Mouse (Mus musculus): ENCODE measurements around the gene Rad51b. TPM values are rescaled to one million over a fixed set of nuclear protein-coding genes. Genes with fewer than 3 reads are reported as not detected.

The Rad51b gene
- total RNA-seq, 2 experiments from 2014 or later = 0.33 to 0.46 TPM

GRCm38 (mm10) chr12:79679941-79680697, 383.0 kb downstream of the Rad51b start:
- DNase-seq (ENCODE audit: low spot score in 2 of 2) = peak; percentile 44 to 76

DNA sequence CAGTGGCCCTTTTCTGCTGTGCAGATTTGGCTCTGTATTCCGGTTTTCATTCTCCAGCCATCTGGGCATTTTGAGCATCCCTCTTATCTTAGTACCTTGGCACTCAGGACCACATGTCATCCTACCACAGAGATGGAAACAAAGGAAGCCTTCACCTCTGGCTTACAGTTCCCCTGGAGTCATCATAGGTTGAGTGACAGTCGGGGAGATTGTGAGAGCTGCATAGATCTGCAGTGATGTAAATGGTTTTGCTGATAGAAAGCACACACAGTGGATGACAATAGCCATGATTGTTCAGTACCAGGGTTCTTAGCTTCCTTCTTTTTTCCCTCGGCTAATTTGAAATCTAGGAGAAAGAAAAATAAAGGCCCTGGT, 383.6 kb downstream of the Rad51b start:
- DNase-seq (ENCODE audit: low spot score in 2 of 2) = no peak

- no peak for DNase-seq (ENCODE audit: low spot score in 2 of 2)
Observed at GRCm38 (mm10) chr12:79681571-79681970, 384.5 kb downstream of the Rad51b start.

GRCm38 (mm10) chr12:79683350-79683749, 386.3 kb downstream of the Rad51b start:
- no peak for DNase-seq (ENCODE audit: low spot score in 2 of 2)

GRCm38 (mm10) chr12:79683759-79684158, 386.7 kb downstream of the Rad51b start:
- DNase-seq (ENCODE audit: low spot score in 2 of 2) = no peak

- no peak for DNase-seq (ENCODE audit: low spot score in 2 of 2)
Observed at GRCm38 (mm10) chr12:79684338-79684737, 387.3 kb downstream of the Rad51b start.

DNA sequence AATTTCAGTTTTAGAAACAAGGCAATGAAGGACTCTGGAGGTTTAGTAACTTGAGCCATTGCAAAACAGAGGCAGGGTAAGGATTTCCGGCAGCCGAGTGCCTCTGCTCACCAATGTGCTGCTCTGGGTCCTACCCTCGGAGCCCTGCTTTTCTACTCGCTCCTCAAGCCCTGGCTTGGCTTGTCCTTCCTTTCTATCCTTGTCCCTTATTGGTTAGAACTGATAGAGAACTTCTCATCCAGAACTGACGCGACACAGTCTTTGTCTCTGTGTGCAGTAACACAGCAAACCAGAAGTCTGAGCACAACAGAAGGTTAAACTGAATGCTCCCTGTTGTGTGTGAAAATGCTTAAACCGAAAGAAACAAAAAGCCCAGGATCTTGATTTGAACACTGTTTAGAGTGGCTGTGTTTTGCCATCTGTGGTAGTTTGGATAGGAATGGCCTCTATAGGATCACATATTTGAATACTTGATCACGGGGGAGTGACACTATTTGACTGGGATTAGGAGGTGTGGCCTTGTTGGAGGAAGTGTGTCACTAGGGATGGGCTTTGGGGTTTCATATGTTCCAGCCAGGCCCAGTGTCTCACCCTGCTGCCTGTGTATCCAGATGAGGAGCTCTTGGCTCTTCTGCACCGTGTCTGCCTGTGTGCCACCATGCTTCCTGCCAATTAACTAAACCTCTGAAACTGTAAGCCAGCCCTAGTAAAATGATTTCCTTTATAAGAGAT, 389.7 kb downstream of the Rad51b start:
- DNase-seq (ENCODE audit: low spot score in 2 of 2) = no peak

DNA sequence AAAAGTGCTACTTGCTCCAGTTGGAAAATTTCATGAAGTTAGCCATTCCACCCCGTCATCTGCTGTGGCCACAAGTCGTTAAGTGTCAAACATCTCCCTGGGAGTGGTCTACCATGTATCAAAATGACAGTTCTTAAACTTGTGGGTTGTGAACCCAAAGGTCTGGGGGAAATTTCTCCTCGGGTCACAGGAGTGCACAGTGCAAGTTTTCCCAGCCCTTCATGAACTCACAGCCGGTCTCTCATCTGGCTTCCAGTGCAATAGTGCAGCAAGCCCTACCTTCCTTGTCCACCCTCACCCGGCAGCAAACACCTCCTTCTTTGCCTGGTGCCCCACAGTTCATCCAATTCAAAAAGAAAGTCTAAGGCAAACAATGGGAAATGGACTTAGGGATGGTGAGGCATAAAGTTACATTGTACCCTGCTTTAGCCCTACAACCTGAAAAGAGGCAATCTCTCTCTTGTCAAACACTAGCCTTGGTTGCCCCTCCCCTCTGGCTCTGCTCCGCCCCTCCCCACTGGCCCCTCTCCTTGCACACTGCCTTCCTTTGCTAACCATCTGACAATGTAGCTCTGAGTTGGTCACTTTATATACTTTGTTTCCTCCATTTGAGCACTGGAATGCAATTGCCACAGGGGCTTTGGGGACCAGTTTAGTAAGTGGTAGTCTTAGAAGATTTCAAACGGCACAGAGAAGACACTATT, 390.8 kb downstream of the Rad51b start:
- DNase-seq (ENCODE audit: low spot score in 2 of 2) = no peak

GRCm38 (mm10) chr12:79689299-79689698, 392.2 kb downstream of the Rad51b start:
- no peak for DNase-seq (ENCODE audit: low spot score in 2 of 2)

DNA sequence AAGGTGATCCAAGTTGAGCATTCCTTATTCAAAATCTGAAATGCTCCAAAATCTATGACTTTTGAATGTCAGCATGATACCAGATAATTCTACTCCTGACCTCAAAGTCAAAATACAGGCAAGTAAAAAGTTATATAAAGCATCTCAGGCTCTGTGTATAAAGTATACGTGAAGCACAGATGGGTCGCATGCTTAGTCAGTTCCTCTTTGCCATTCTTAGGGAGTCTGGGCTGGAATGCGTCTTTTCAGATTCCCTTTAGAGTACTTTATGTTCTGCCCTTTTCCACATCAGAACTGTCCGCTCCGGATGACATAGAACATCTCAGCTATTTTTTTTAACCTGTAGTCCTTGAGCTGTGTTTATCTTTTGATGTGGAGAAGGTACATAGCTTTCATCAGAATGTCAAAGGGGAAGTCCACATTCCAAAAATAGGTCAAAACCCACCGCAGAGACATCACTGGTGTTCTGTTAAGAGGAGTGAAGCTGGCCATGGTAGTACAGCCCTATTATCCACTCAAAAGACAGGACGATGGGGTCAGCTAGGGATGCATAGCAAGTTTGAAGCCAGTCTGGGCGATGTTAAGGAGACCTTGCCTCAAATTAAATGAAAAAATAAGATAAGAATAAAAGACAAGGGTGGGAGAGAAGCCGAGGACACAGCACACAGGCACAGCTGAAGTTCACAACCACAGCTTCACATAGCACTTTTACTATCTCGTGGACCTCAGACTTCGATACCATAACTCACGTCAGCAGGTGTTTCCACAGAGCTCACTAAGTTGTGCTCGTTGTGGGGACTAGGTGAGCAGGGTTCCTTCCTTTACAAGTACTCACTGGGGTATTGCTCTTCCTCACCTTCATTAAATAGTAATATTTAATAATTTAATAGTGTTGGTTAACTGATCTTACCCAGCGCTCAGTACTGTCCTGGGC, 395.1 kb downstream of the Rad51b start:
- DNase-seq (ENCODE audit: low spot score in 2 of 2) = no peak

DNA sequence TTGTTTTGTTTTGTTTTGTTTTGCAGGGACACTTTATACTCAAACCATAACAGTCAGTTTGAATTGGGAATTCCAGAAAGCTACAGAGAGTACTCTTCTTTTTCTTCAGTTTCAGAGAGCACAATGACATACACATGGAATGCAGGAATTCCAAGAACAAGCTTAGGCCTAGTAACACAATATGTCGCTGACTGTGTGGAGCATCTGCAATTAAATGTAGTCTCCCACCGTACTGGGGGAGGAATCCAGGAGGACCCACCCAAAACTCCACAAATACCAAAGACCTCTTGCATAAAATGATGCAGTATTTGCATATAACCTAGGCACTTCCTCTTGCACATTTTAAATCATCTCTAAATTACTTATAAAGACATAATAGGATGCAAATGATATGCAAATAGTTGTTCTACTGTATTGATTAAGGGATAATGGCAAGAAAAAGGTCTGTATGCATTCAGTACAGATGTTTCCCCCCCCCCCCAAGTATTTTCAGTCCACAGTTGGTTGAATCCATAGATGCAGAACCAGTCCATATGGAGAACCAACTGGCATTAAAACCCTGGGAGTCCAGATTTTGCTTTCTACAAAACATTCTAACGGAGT, 398.9 kb downstream of the Rad51b start:
- DNase-seq (ENCODE audit: low spot score in 2 of 2) = peak in 1 of 2 experiments; percentile 31

- DNase-seq (ENCODE audit: low spot score in 2 of 2) = no peak
Observed at GRCm38 (mm10) chr12:79703555-79703954, 406.5 kb downstream of the Rad51b start.

- DNase-seq (ENCODE audit: low spot score in 2 of 2) = no peak
Observed at GRCm38 (mm10) chr12:79705501-79706266, 408.6 kb downstream of the Rad51b start.

- no peak for DNase-seq (ENCODE audit: low spot score in 2 of 2)
Observed at GRCm38 (mm10) chr12:79707565-79708422, 410.7 kb downstream of the Rad51b start.

DNA sequence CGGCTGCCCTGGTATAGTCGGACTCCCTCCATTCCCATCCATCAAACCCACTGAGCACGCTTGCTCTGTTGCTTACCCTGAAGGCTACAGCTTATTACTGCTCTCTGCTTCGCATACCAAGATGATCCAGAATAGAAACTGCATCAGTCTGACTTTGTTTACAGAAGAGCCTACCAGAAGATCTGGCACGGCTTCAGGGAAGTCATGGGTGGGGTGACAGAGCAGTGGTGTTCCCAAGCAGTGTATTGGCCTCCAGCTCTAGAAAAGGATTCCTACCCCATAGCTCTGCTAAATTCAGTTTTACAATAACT, 411.3 kb downstream of the Rad51b start:
- DNase-seq (ENCODE audit: low spot score in 2 of 2) = no peak

GRCm38 (mm10) chr12:79713286-79713685, 416.2 kb downstream of the Rad51b start:
- DNase-seq (ENCODE audit: low spot score in 2 of 2) = no peak

DNA sequence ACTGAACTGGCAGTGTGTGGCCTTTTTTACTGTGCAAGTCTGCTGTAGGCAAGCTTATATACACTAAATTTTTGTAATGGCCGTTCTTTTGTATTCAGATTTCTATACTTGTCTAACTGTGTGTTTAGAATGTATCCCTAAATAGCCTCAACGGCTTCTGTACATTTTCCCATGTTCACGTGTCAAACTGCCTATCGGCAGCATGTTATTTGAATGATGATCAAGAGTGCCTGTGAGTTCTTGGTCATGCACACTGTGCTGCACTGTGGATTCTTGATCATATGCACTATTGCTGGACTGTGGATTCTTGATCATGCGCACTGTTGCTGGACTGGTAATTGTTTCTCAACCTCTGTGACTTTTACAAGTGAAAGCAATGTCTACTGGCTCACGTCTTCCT, 417.4 kb downstream of the Rad51b start:
- DNase-seq (ENCODE audit: low spot score in 2 of 2) = no peak

DNA sequence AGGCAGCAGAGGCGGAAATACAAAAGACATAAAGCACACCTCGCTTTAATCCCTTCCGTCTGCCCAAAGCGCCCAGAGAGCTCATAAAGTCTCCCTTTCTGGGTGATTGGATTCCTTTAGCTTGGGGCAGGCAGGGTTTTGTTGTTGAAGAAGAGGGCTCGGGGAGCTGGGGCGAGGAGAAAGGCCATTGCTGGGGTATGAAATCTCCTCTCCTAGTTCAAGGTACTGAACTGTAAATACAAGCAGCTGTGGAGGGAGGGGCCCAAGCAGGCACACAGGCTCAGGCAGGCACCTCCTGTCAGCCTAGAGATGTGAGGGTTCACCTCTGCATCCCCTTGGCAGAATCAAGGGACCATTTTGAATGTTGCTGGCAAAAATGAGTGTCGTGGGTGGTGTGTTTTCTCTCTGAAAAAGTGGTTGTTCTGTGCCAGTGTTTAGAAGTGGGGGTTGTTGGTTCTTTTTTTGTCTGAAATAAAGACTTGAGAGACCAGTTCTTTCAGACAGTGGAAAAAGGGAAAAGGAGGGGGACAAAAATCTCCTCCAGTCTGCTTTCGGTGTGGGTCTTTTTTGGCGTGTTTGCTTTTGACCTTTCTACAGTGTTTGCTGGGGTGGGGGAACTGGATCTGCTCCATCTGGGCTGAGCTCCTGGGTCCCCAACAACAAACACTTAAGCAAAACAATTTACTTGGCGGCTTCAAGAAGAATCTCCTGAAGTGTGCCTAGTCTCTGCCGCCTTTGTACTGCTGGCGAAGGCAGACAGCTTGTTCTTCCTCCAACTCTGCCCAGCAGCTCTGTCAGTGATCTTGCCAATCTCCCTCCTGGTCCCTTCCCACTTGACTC, 418.6 kb downstream of the Rad51b start:
- DNase-seq (ENCODE audit: low spot score in 2 of 2) = peak in 1 of 2 experiments; percentile 19
